Mouse (Mus musculus): ENCODE measurements around the gene Kcnt2. TPM values are rescaled to one million over a fixed set of nuclear protein-coding genes. Genes with fewer than 3 reads are reported as not detected.

Gene Kcnt2
- polyA plus RNA-seq, 1 experiment from 2014 or later = 0.86 TPM

DNA sequence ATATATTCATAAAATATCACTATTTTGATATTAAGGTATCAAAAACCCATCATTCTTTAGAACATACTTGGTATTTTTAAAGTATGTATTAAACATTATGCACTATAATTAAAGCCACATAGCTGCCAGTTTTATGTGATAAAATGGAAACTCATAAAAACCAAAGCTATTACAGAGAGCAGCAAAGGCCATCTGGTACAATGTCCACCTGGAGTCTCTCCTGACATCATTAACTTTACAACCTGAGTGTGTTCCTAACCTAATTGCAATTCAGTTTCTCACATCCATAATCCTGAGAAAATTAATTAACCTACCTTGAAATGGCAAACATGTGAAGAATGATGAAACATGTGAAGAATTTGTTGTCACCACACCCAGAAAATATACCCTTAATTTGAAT is 288.9 kb downstream of the Kcnt2 start:
- Histone ChIP-seq H3K9me3 (no peaks in the 10 kb centered on the region), H3K36me3 (no peaks in the 10 kb centered on the region), H3K4me3 (no peak overlapping the region), H3K27ac (no peak overlapping the region), H3K4me1 (no peaks in the 10 kb centered on the region), H3K9ac (no peak overlapping the region), H3K4me2 (replicated peaks) (no peak overlapping the region), H3K27me3 (no peaks in the 10 kb centered on the region)
- ATAC-seq (ENCODE audit: insufficient number of reproducible peaks, insufficient read depth, low FRiP score, low TSS enrichment) = no peak

DNA sequence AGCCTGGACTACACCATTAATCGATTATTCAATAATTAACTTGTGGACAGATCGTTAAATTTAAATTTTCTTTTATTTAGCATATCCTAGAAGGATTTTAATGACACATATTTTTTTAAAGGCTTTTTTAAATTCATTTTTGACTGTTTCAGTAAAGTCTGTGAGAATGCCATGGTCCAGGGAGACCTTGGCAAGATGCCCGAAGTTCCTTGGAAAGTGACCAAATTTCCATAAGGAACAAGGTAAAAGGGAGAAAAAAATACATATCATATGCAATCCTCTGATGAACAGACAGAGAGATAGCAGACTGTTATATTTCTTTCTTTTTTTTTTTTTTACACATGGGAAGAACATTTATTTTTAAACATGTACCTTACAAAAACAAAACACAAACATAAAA is 296.1 kb downstream of the Kcnt2 start:
- WGBS = 87% methylated on average over 3 of the region's 3 CpGs
- Histone ChIP-seq H3K9me3 (no peaks in the 10 kb centered on the region), H3K4me2 (replicated peaks) (no peak overlapping the region), H3K4me1 (no peaks in the 10 kb centered on the region), H3K27me3 (no peaks in the 10 kb centered on the region), H3K4me3 (no peak overlapping the region), H3K36me3 (no peaks in the 10 kb centered on the region), H3K27ac (no peak overlapping the region), H3K9ac (no peak overlapping the region)
- no peak for ATAC-seq (ENCODE audit: insufficient number of reproducible peaks, insufficient read depth, low FRiP score, low TSS enrichment)

DNA sequence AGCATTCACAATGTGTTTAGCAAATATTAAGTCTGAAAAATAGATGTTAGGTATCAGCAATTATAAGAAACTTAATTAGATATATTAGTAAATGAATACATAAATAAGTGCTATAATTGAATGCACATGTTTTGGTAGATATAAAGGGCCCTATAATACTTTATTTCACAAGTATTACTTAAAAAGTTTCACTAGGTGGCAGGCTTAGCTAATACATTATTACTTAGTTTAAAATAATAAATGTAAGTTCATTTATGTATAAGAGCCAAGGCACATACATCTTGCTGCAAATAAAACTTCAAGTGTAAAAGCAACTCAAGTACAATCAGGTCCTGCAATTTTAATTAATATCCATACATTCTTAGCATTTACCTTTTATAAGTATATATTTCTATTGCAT is 302.8 kb downstream of the Kcnt2 start:
- no peaks in the 10 kb centered on the region for H3K27me3 ChIP-seq
- no peaks in the 10 kb centered on the region for H3K36me3 ChIP-seq
- no peak overlapping the region for H3K9ac ChIP-seq
- no peak for ATAC-seq (ENCODE audit: insufficient number of reproducible peaks, insufficient read depth, low FRiP score, low TSS enrichment)
- no peak overlapping the region for H3K27ac ChIP-seq
- no peak overlapping the region for H3K4me2 ChIP-seq (replicated peaks)
- no peak overlapping the region for H3K4me3 ChIP-seq
- no peaks in the 10 kb centered on the region for H3K9me3 ChIP-seq
- H3K4me1 ChIP-seq = no peaks in the 10 kb centered on the region

DNA sequence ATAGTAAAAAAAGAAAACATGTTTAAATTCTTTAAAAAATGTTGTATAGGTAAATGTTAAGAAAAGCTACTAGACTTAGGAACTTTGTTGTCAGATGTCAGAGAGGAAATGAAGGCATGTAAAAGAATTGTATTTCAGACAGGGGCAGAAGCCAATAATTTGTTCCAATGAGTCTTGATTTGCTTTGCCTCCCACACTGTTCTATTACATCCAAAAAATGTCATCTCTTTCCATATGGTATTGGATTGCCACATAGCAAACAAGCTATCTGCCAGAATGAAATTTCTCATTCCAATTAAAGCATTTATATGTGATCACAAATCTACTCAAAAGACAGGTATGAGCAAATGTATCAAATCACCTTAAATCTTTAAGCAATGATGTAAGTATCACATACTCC is 314.8 kb downstream of the Kcnt2 start:
- no peaks in the 10 kb centered on the region for H3K9me3 ChIP-seq
- H3K36me3 ChIP-seq = no peaks in the 10 kb centered on the region

DNA sequence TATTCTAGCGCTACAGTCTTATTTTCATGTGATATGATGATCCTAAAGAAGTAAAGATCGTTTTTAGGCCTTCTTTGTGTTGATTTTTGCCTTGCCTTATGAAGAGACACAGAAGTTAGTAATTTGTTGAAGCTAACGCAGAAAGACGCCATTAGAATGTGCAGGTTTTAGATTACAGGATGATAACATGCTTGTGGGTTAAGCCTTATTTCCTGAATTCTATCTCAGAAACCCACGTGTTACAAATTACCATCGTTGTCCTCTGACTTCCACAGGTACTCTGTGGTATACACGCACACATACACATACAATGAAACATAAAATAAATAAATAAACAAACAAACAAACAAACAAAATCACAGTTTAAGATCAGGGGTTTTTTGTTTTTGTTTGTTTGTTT is 326.2 kb downstream of the Kcnt2 start:
- Histone ChIP-seq H3K4me1 (no peaks in the 10 kb centered on the region), H3K9ac (no peak overlapping the region), H3K9me3 (no peaks in the 10 kb centered on the region), H3K36me3 (no peaks in the 10 kb centered on the region), H3K27ac (no peak overlapping the region), H3K4me3 (no peak overlapping the region), H3K4me2 (replicated peaks) (no peak overlapping the region), H3K27me3 (no peaks in the 10 kb centered on the region)
- WGBS = 46% methylated on average over 7 of the region's 7 CpGs
- ATAC-seq (ENCODE audit: insufficient number of reproducible peaks, insufficient read depth, low FRiP score, low TSS enrichment) = no peak

More for the DNA sequence above, 314.8 kb downstream of the Kcnt2 start:
- H3K4me1 ChIP-seq = no peaks in the 10 kb centered on the region
- no peak overlapping the region for H3K4me2 ChIP-seq (replicated peaks)
- H3K9ac ChIP-seq = no peak overlapping the region
- H3K4me3 ChIP-seq = no peak overlapping the region
- ATAC-seq (ENCODE audit: insufficient number of reproducible peaks, insufficient read depth, low FRiP score, low TSS enrichment) = no peak
- no peaks in the 10 kb centered on the region for H3K27me3 ChIP-seq
- H3K27ac ChIP-seq = no peak overlapping the region

DNA sequence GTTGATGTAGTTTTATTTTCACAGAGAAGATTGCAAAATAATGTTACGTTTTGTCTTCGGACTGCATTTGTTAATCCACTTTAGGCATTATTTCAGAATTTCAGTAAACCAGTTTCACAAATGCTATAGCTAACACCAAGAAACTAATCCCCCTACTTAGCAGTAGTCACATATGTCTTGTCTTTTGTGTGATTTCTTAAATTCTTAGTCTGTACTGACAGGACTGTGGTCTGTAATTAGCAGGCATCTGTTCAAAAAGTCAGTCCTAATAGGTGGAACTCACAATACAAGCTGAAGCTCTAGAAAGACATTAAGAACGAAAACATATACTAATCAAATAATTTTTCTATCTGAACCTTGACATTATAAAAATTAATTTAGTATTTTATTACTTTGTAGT is 332.6 kb downstream of the Kcnt2 start:
- ATAC-seq (ENCODE audit: insufficient number of reproducible peaks, insufficient read depth, low FRiP score, low TSS enrichment) = no peak
- no peak overlapping the region for H3K4me3 ChIP-seq
- no peak overlapping the region for H3K27ac ChIP-seq
- no peaks in the 10 kb centered on the region for H3K4me1 ChIP-seq
- no peaks in the 10 kb centered on the region for H3K9me3 ChIP-seq
- no peaks in the 10 kb centered on the region for H3K36me3 ChIP-seq
- no peak overlapping the region for H3K4me2 ChIP-seq (replicated peaks)
- no peaks in the 10 kb centered on the region for H3K27me3 ChIP-seq
- no peak overlapping the region for H3K9ac ChIP-seq
- 79% methylated on average over 3 of the region's 3 CpGs for WGBS

DNA sequence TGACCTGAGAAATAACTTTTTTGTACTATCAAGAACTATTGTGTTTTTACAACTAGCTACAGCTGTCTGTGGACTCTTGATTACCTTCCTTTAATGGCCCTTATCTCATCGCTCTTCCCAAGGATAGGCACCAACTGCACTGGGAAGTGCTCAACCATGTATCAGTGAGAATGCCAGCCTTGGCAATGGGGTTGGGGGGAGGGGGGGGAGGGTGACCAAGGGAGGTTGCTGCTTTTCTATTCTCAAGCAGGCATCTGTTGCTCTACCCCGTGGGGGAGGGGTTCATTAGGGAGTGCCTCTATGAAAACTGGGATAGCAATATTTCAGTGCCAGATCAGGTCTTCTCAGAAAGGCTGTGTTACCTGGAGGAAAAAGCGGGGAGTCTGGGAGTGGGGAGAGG is 342.3 kb downstream of the Kcnt2 start:
- H3K9ac ChIP-seq = no peak overlapping the region
- no peaks in the 10 kb centered on the region for H3K4me1 ChIP-seq
- no peaks in the 10 kb centered on the region for H3K9me3 ChIP-seq
- no peak for ATAC-seq (ENCODE audit: insufficient number of reproducible peaks, insufficient read depth, low FRiP score, low TSS enrichment)
- H3K36me3 ChIP-seq = no peaks in the 10 kb centered on the region
- no peak overlapping the region for H3K4me3 ChIP-seq
- H3K27ac ChIP-seq = no peak overlapping the region
- no peaks in the 10 kb centered on the region for H3K27me3 ChIP-seq
- no peak overlapping the region for H3K4me2 ChIP-seq (replicated peaks)
- 77% methylated on average over 3 of the region's 3 CpGs for WGBS

DNA sequence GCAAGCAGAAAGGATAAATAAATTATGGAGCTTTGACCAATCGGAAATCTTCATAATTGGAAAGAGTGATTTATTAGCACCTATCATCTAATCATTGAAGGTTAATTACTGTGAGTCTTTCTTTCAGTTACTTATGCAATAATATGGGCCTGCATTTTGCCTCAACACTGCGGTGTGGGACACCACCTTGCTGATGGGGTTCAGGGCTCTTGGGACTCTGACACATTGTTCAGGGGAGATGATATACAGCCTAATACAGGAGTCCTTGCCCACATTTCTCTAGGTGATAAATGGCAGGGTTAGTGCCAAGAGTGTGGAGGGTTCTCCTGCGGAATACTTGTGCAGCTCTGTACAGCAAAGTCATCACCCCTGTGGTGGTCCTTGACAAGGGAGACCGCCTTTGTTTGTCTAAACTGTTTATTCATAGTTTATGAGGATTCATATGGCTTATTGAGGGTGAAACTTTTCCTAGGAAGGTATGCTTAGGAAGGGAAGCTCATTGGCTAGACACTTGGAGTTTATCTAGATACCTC is 362.9 kb downstream of the Kcnt2 start:
- 88% methylated on average over 4 of the region's 4 CpGs for WGBS
- Histone ChIP-seq H3K4me3 (no peak overlapping the region), H3K36me3 (no peaks in the 10 kb centered on the region), H3K9me3 (no peaks in the 10 kb centered on the region), H3K4me1 (no peaks in the 10 kb centered on the region), H3K9ac (no peak overlapping the region), H3K27me3 (no peaks in the 10 kb centered on the region), H3K4me2 (replicated peaks) (no peak overlapping the region), H3K27ac (no peak overlapping the region)
- no peak for ATAC-seq (ENCODE audit: insufficient number of reproducible peaks, insufficient read depth, low FRiP score, low TSS enrichment)

DNA sequence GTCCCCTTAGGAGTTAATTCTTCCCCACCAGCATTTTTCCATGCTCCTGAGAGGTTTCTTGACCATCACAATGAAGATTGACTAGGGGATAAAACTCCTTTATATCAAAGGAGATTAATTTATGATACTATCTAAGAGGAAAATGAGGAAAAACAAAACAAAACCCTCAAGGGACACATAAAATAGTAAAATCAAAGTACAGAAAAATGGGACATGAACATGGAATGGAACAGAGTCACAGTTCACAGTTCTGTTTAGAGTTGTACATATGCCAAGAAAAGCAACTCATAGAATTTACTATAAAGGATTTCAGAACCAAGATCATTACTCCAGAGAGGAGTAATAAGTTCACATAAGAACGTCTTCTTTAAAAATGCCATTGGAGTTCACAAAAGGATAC is 367.1 kb downstream of the Kcnt2 start:
- H3K27me3 ChIP-seq = no peaks in the 10 kb centered on the region
- ATAC-seq (ENCODE audit: insufficient number of reproducible peaks, insufficient read depth, low FRiP score, low TSS enrichment) = no peak
- H3K36me3 ChIP-seq = no peaks in the 10 kb centered on the region
- WGBS = 82% methylated on average over 1 of the region's 1 CpGs
- H3K9me3 ChIP-seq = no peaks in the 10 kb centered on the region
- H3K4me1 ChIP-seq = no peaks in the 10 kb centered on the region
- no peak overlapping the region for H3K27ac ChIP-seq
- H3K4me3 ChIP-seq = no peak overlapping the region
- no peak overlapping the region for H3K9ac ChIP-seq
- H3K4me2 ChIP-seq (replicated peaks) = no peak overlapping the region

DNA sequence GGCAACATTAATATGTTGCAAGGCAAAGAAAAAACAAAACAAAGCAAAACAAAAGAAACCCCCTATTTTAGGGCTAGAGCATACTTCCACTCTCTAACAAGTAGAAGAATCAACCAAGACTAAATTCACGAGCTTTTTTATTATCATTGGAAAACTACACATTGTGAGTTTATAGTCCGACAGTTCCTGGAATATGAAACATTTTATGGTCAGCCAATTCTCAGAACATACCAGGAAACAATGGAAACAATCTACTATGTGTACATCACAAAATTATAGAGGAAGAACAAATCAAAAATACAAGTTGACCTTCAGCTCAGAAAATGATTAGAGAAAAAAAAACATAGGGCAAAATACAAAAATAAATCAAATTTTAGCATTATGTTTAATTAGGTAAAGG is 368.9 kb downstream of the Kcnt2 start:
- Histone ChIP-seq H3K27me3 (no peaks in the 10 kb centered on the region), H3K4me2 (replicated peaks) (no peak overlapping the region), H3K27ac (no peak overlapping the region), H3K4me3 (no peak overlapping the region), H3K4me1 (no peaks in the 10 kb centered on the region), H3K36me3 (no peaks in the 10 kb centered on the region), H3K9me3 (no peaks in the 10 kb centered on the region), H3K9ac (no peak overlapping the region)
- ATAC-seq (ENCODE audit: insufficient number of reproducible peaks, insufficient read depth, low FRiP score, low TSS enrichment) = no peak
- 79% methylated on average over 2 of the region's 2 CpGs for WGBS

DNA sequence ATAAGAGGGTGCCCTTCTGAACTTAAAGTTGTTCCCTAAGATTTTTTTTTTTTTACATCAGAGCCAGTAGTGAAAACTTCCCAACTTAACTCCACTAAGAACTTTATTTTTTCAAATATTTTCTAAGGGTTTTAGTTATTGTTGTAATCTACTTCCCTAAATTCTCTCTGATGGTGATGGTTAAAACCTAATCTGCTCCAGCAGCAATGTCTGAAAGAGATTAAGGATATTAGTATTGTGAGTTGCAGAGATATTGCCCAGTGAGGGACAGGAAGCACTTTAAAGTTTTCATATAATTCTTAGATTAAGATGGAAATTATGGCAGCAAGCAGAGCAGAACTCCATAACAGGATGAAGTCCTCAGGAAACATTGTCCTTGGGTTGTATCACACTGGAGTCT is 372.2 kb downstream of the Kcnt2 start:
- Histone ChIP-seq H3K9ac (no peak overlapping the region), H3K4me2 (replicated peaks) (no peak overlapping the region), H3K36me3 (no peaks in the 10 kb centered on the region), H3K4me1 (no peaks in the 10 kb centered on the region), H3K27me3 (no peaks in the 10 kb centered on the region), H3K27ac (no peak overlapping the region), H3K4me3 (no peak overlapping the region), H3K9me3 (no peaks in the 10 kb centered on the region)
- ATAC-seq (ENCODE audit: insufficient number of reproducible peaks, insufficient read depth, low FRiP score, low TSS enrichment) = no peak

DNA sequence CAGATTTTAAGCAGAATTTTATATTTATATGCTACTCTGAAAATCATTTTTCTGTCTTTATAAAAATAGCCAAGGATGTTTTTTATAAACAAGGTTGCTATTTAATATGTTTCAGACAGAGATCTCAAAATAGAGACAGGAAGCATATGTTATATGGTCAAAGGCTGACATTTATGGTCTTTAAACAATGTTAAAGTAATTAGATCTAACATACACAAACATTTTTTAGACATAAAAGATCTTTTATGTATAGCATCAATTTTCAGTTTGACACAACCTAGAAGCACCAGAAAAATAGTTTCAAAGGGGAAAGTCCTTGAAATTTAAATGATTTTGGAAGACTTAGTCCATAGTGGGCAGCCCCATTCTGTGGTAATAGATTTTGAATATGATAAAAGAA is 379.0 kb downstream of the Kcnt2 start:
- ATAC-seq (ENCODE audit: insufficient number of reproducible peaks, insufficient read depth, low FRiP score, low TSS enrichment) = no peak
- no peaks in the 10 kb centered on the region for H3K4me1 ChIP-seq
- no peak overlapping the region for H3K9ac ChIP-seq
- H3K36me3 ChIP-seq = no peaks in the 10 kb centered on the region
- no peaks in the 10 kb centered on the region for H3K27me3 ChIP-seq
- H3K27ac ChIP-seq = no peak overlapping the region
- H3K9me3 ChIP-seq = no peaks in the 10 kb centered on the region
- no peak overlapping the region for H3K4me2 ChIP-seq (replicated peaks)
- H3K4me3 ChIP-seq = no peak overlapping the region

DNA sequence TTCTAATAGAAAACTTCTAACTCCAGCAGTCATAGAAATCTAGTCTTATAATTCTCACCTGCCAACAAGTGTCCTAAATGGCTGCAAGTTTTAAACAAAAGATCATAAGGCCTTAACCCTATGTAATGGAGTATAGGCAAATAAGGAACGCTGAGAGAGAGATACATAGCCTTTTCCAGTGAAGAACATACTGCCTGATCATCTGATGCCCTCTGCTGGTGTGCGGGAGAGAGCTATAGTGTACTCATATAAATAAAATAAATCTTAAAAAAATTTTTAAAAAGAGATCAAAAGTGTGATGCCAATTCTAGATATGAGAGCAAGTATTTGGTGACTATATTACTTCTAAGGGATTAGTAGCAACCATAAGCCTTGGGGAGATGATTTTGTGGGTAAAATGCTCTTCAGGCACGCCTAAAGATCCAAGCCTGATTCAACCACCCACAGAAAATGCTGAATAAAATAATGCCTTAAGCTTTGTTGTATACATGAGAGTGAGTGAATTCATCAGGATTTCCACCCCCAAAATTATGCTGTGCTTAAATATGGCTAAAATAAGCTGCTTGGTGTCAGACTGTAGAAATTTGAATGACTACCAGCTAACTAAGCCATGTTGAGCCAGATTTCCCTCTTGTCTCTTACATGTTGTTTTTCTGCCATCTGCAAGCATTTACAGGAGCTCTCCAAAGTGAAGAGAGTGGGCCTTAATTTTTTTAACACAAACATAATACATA is 413.8 kb downstream of the Kcnt2 start:
- no peaks in the 10 kb centered on the region for H3K4me1 ChIP-seq
- no peaks in the 10 kb centered on the region for H3K27me3 ChIP-seq
- ATAC-seq (ENCODE audit: insufficient number of reproducible peaks, insufficient read depth, low FRiP score, low TSS enrichment) = no peak
- no peak overlapping the region for H3K27ac ChIP-seq
- no peak overlapping the region for H3K4me3 ChIP-seq
- no peak overlapping the region for H3K9ac ChIP-seq
- no peaks in the 10 kb centered on the region for H3K36me3 ChIP-seq
- no peaks in the 10 kb centered on the region for H3K9me3 ChIP-seq
- WGBS = 57% methylated on average over 3 of the region's 3 CpGs
- no peak overlapping the region for H3K4me2 ChIP-seq (replicated peaks)

Measured in embryonic facial prominence, embryonic 12.5 days (tissue).